Mouse (Mus musculus) midbrain, postnatal 0 days (tissue): ENCODE measurements around the gene Mlxip. TPM values are rescaled to one million over a fixed set of nuclear protein-coding genes. Genes with fewer than 3 reads are reported as not detected.

Source experiments
- ATAC-seq: fragments of 200-750 bp; cut with Nextera tagmentation; 2 replicates; pipeline ENCODE4 v1.8.0; 2017; ENCODE audit warnings: moderate number of reproducible peaks, mild to moderate bottlenecking, moderate TSS enrichment, moderate library complexity; ENCODE audit not compliant: low FRiP score
- DNase-seq: peaks from one replicate; pipeline ENCODE4 v3.0.0-alpha.2; 2015; ENCODE audit warnings: low spot score
- H3K27ac ChIP-seq: fragments of 300-500 bp; sonication (generic); 2 replicates; pipeline ENCODE4 v1.5.1; 2014; ENCODE audit warnings: low read depth, mild to moderate bottlenecking, low read length, mixed read lengths
- H3K27me3 ChIP-seq: fragments of 300-500 bp; sonication (generic); 2 replicates; pipeline ENCODE4 v1.6.1; 2014; ENCODE audit warnings: low read length, control low read depth, mixed read lengths; ENCODE audit not compliant: insufficient read depth
- H3K36me3 ChIP-seq: fragments of 300-500 bp; sonication (generic); 2 replicates; pipeline ENCODE4 v1.6.1; 2014; ENCODE audit warnings: low read length, control low read depth, mixed read lengths; ENCODE audit not compliant: insufficient read depth
- H3K4me1 ChIP-seq: fragments of 300-500 bp; sonication (generic); 2 replicates; pipeline ENCODE4 v1.6.1; 2014; ENCODE audit warnings: mild to moderate bottlenecking, control low read depth, antibody characterized with exemption, low read length, mixed read lengths; ENCODE audit not compliant: insufficient read depth
- H3K4me2 ChIP-seq: fragments of 300-500 bp; sonication (generic); 2 replicates; pipeline ENCODE4 v1.6.1; 2014; ENCODE audit warnings: low read depth, mild to moderate bottlenecking, low read length, mixed read lengths; ENCODE audit not compliant: poor library complexity, severe bottlenecking
- H3K4me3 ChIP-seq: fragments of 300-500 bp; sonication (generic); 2 replicates; pipeline ENCODE4 v1.5.1; 2014; ENCODE audit warnings: low read depth, mild to moderate bottlenecking, low read length, moderate library complexity
- H3K9ac ChIP-seq: fragments of 300-500 bp; sonication (generic); replicated peaks from 2 replicates; pipeline ENCODE4 v1.6.1; 2014; ENCODE audit warnings: mild to moderate bottlenecking, low read length, moderate library complexity, mixed read lengths; ENCODE audit not compliant: poor library complexity, severe bottlenecking
- H3K9me3 ChIP-seq: fragments of 300-500 bp; sonication (generic); 2 replicates; pipeline ENCODE4 v1.6.1; 2016; ENCODE audit warnings: low read length, control low read depth
- CTCF ChIP-seq: IDR thresholded peaks from 2 replicates; pipeline ENCODE4 v1.5.1; 2016; ENCODE audit warnings: antibody characterized with exemption, mild to moderate bottlenecking
- WGBS: fragments of 180-500 bp; shearing (Covaris S2); extraction: QIAGEN DNeasy Blood & Tissue Kit; methylation state at CpG from one replicate; pipeline ENCODE4 v1.1.7; 2014; 5-methylcytosine and 5-hydroxymethylcytosine counted together
- polyA plus RNA-seq: library from polyadenylated mRNA; unstranded; fragments of >200 nt; fragmentation: Nextera tagmentation; extraction: Ambion mirVana; gene quantifications from 2 replicates; pipeline ENCODE4 v1.2.1, GENCODE M21; 2015
- total RNA-seq: library from RNA; depleted of rRNA; stranded (reverse); fragments of >200 nt; gene quantifications from 2 replicates; pipeline ENCODE4 v1.2.3, GENCODE M21; 2014

Mlxip gene
- total and polyA plus RNA-seq, 2 experiments from 2014 or later: 11.3 to 16.6 TPM

- no peaks in the 10 kb centered on the region for H3K4me1 ChIP-seq
- TF ChIP-seq CTCF: no peak
- DNase-seq (peak; percentile 81), ATAC-seq (no peak)
- WGBS: 69% methylated on average over 13 of the region's 13 CpGs
- H3K36me3 ChIP-seq: 0 out of 2 replicates have a peak, but pooled peaks cover 1% of the 10 kb centered on the region
- H3K4me3 ChIP-seq: no peak overlapping the region
- H3K4me2 ChIP-seq: no peak overlapping the region
- H3K9ac ChIP-seq: no peak overlapping the region
- H3K9me3 ChIP-seq: no peaks in the 10 kb centered on the region
- H3K27me3 ChIP-seq: no peaks in the 10 kb centered on the region
- no peak overlapping the region for H3K27ac ChIP-seq
Observed at GRCm38 (mm10) chr5:123431524-123432304, 37.1 kb downstream of the Mlxip start.

- Histone ChIP-seq H3K4me1 (no peaks in the 10 kb centered on the region), H3K4me2 (no peak overlapping the region), H3K27ac (no peak overlapping the region), H3K27me3 (no peaks in the 10 kb centered on the region), H3K9me3 (no peaks in the 10 kb centered on the region), H3K36me3 (no peaks in the 10 kb centered on the region), H3K4me3 (no peak overlapping the region), H3K9ac (no peak overlapping the region)
- ATAC-seq: no peak
- TF ChIP-seq CTCF: no peak
- WGBS: 74% methylated on average over 3 of the region's 3 CpGs
- DNase-seq: no peak
Observed at GRCm38 (mm10) chr5:123432305-123432874, 37.8 kb downstream of the Mlxip start.

GRCm38 (mm10) chr5:123436071-123436779 lies 41.6 kb downstream of the Mlxip start:
- H3K27ac ChIP-seq: no peak overlapping the region
- no peaks in the 10 kb centered on the region for H3K4me1 ChIP-seq
- no peak overlapping the region for H3K4me2 ChIP-seq
- peak; percentile 39 for DNase-seq
- no peak for ATAC-seq
- no peaks in the 10 kb centered on the region for H3K27me3 ChIP-seq
- WGBS: 57% methylated on average over 8 of the region's 8 CpGs
- H3K36me3 ChIP-seq: no peaks in the 10 kb centered on the region
- H3K9me3 ChIP-seq: no peaks in the 10 kb centered on the region
- H3K4me3 ChIP-seq: no peak overlapping the region
- H3K9ac ChIP-seq: no peak overlapping the region
- TF ChIP-seq CTCF: peak; percentile 33; the same call in 1 of the 2 replicates

- peaks cover under 1% of the 10 kb centered on the region for H3K36me3 ChIP-seq
- ATAC-seq: no peak
- H3K9me3 ChIP-seq: no peaks in the 10 kb centered on the region
- H3K27ac ChIP-seq: no peak overlapping the region
- TF ChIP-seq CTCF: peak; percentile 87
- H3K4me3 ChIP-seq: no peak overlapping the region
- DNase-seq: peak; percentile 78
- 27% methylated on average over 4 of the region's 4 CpGs for WGBS
- no peaks in the 10 kb centered on the region for H3K27me3 ChIP-seq
- H3K9ac ChIP-seq: no peak overlapping the region
- H3K4me1 ChIP-seq: no peaks in the 10 kb centered on the region
- H3K4me2 ChIP-seq: no peak overlapping the region
Observed at GRCm38 (mm10) chr5:123436780-123437175, 42.2 kb downstream of the Mlxip start.

GRCm38 (mm10) chr5:123438381-123438780 lies 43.8 kb downstream of the Mlxip start:
- no peak for TF ChIP-seq CTCF
- 92% methylated on average over 3 of the region's 3 CpGs for whole genome bisulfite sequencing
- H3K27me3 ChIP-seq: no peaks in the 10 kb centered on the region
- H3K9me3 ChIP-seq: no peaks in the 10 kb centered on the region
- no peak overlapping the region for H3K27ac ChIP-seq
- H3K4me2 ChIP-seq: no peak overlapping the region
- DNase-seq (no peak), ATAC-seq (no peak)
- H3K4me1 ChIP-seq: no peaks in the 10 kb centered on the region
- H3K9ac ChIP-seq: no peak overlapping the region
- H3K4me3 ChIP-seq: no peak overlapping the region
- H3K36me3 ChIP-seq: peaks cover 13% of the 10 kb centered on the region

GRCm38 (mm10) chr5:123439312-123439711 lies 44.7 kb downstream of the Mlxip start:
- DNase-seq (no peak), ATAC-seq (no peak)
- WGBS: 87% methylated on average over 1 of the region's 1 CpGs
- no peak overlapping the region for H3K4me3 ChIP-seq
- no peak for TF ChIP-seq CTCF
- H3K4me2 ChIP-seq: no peak overlapping the region
- H3K36me3 ChIP-seq: peaks cover 16% of the 10 kb centered on the region
- H3K9ac ChIP-seq: no peak overlapping the region
- H3K27ac ChIP-seq: no peak overlapping the region
- no peaks in the 10 kb centered on the region for H3K27me3 ChIP-seq
- H3K9me3 ChIP-seq: no peaks in the 10 kb centered on the region
- no peaks in the 10 kb centered on the region for H3K4me1 ChIP-seq
